Comparison of ENCODE assay signal across 21 mouse cellular contexts in the genomic region with DNA sequence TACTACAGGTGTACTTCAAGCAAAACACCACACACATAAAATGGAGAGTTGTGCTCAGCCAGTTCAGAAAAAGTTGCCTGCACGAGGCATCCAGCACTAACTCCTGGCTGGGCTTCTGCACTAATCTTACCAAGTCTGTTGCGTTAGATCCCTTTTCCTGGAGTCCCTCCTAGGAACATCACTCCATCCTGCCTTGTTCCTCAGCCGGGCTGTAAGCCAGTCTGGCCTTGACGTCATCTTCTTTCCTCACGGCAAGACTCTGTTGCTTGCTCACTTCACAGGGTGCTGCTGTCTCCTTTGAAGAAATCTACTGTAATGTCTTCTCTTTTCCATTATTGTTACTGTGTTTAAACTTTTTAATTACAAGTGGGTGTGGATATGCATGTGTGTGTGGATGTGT. TPM values are rescaled to one million over a fixed set of nuclear protein-coding genes. Genes with fewer than 3 reads are reported as not detected.
A peak's percentile ranks its signal among the peaks of the same experiment; 100 is the strongest.
DNase-seq lines count a peak whose midpoint lies in the region; ATAC-seq lines count a peak whose summit lies in the region.
"Had no signal": no experiment of that assay in that cellular context is flagged by ENCODE, and none has a peak within 500 bp of the region (broad histone marks: within the 10 kb centered on the region; RNA-seq: fewer than 3 reads in every experiment).

No protein-coding gene starts in this region.

- no peak overlapping the region for H3K4me3 ChIP-seq in heart, embryonic 11.5 days (ENCODE audit: low read depth, low read length)
- no peak overlapping the region for H3K4me3 ChIP-seq in midbrain, embryonic 11.5 days (ENCODE audit: low read depth, low read length)
- H3K4me3 ChIP-seq in midbrain, embryonic 16.5 days (ENCODE audit: low read depth, low read length) = no peak overlapping the region
- H3K4me3 ChIP-seq: heart, embryonic 13.5 days; hindbrain, embryonic 10.5 days; midbrain, embryonic 10.5 days had no signal

- H3K4me1 ChIP-seq in heart, embryonic 11.5 days (ENCODE audit: control insufficient read depth, insufficient read depth, low read length) = peaks cover 59% of the 10 kb centered on the region
- H3K4me1 ChIP-seq in midbrain, embryonic 11.5 days (ENCODE audit: control insufficient read depth, insufficient read depth, low read length) = peaks cover 14% of the 10 kb centered on the region
- peaks cover 7% of the 10 kb centered on the region for H3K4me1 ChIP-seq in midbrain, embryonic 16.5 days (ENCODE audit: control insufficient read depth, insufficient read depth, low read length)

- no peaks in the 10 kb centered on the region for H3K9me3 ChIP-seq in heart, embryonic 11.5 days (replicated peaks; ENCODE audit: control insufficient read depth, low read length)
- H3K9me3 ChIP-seq in midbrain, embryonic 11.5 days (ENCODE audit: control insufficient read depth, low read length) = no peaks in the 10 kb centered on the region
- H3K9me3 ChIP-seq in midbrain, embryonic 16.5 days (replicated peaks; ENCODE audit: control insufficient read depth, low read length, poor library complexity, severe bottlenecking) = no peaks in the 10 kb centered on the region
- H3K9me3 ChIP-seq: heart, embryonic 13.5 days; hindbrain, embryonic 10.5 days; midbrain, embryonic 10.5 days had no signal

- no peaks in the 10 kb centered on the region for H3K27me3 ChIP-seq in heart, embryonic 11.5 days (ENCODE audit: control insufficient read depth, insufficient read depth, low read length)
- H3K27me3 ChIP-seq in midbrain, embryonic 11.5 days (ENCODE audit: control insufficient read depth, insufficient read depth, low read length) = no peaks in the 10 kb centered on the region
- no peaks in the 10 kb centered on the region for H3K27me3 ChIP-seq in midbrain, embryonic 16.5 days (ENCODE audit: control insufficient read depth, insufficient read depth, low read depth, low read length)
- H3K27me3 ChIP-seq: heart, embryonic 13.5 days had no signal

- H3K4me2 ChIP-seq in heart, embryonic 11.5 days = no peak overlapping the region
- no peak overlapping the region for H3K4me2 ChIP-seq in midbrain, embryonic 11.5 days
- H3K4me2 ChIP-seq in midbrain, embryonic 16.5 days (ENCODE audit: low read length) = no peak overlapping the region
- H3K4me2 ChIP-seq: heart, embryonic 13.5 days had no signal

- H3K9ac ChIP-seq in heart, embryonic 11.5 days (ENCODE audit: low read depth, low read length) = no peak overlapping the region
- H3K9ac ChIP-seq in midbrain, embryonic 11.5 days (ENCODE audit: low read length) = no peak overlapping the region
- no peak overlapping the region for H3K9ac ChIP-seq in midbrain, embryonic 16.5 days (ENCODE audit: low read depth, low read length)
- H3K9ac ChIP-seq: forebrain, postnatal 0 days; liver, postnatal 0 days had no signal

- 70% methylated on average over 5 of the region's 5 CpGs for WGBS in heart, embryonic 11.5 days (ENCODE audit: insufficient replicate concordance)
- 80% methylated on average over 5 of the region's 5 CpGs for WGBS in midbrain, embryonic 11.5 days
- WGBS in midbrain, embryonic 16.5 days = 78% methylated on average over 5 of the region's 5 CpGs

- DNase-seq in adrenal gland, adult 8-10 months = peak; percentile 36
- no peak for DNase-seq in adrenal gland, adult 18-20 months (ENCODE audit: low spot score in 2 of 2)
- peak; percentile 96 for DNase-seq in heart, adult 11 months
- DNase-seq in midbrain, embryonic 11.5 days (ENCODE audit: low spot score, missing footprints) = peak; percentile 45
- peak; percentile 50 for DNase-seq in skeletal muscle tissue, adult 2 months (ENCODE audit: low read depth, low spot score)
- no peak for DNase-seq in embryo, embryonic 10 days (ENCODE audit: low spot score)
- DNase-seq: cerebellum, adult 11-12 months; cerebellum, postnatal 36 days; forebrain, postnatal 0 days; layer of hippocampus, postnatal 36 days; liver, postnatal 0 days; thymus, adult 2 months; thymus, postnatal 4 days had no signal

- no peaks in the 10 kb centered on the region for H3K36me3 ChIP-seq in heart, embryonic 11.5 days (ENCODE audit: control insufficient read depth, insufficient read depth, low read length)
- no peaks in the 10 kb centered on the region for H3K36me3 ChIP-seq in midbrain, embryonic 11.5 days (ENCODE audit: control insufficient read depth, insufficient read depth, low read length)
- H3K36me3 ChIP-seq in midbrain, embryonic 16.5 days (ENCODE audit: control insufficient read depth, insufficient read depth, low read length) = no peaks in the 10 kb centered on the region
- H3K36me3 ChIP-seq: heart, embryonic 13.5 days; hindbrain, embryonic 10.5 days; midbrain, embryonic 10.5 days had no signal

- H3K27ac ChIP-seq in heart, embryonic 11.5 days (ENCODE audit: low read depth, low read length) = no peak overlapping the region
- H3K27ac ChIP-seq in midbrain, embryonic 11.5 days (ENCODE audit: low read depth, low read length) = no peak overlapping the region
- H3K27ac ChIP-seq in midbrain, embryonic 16.5 days (ENCODE audit: low read length) = no peak overlapping the region
- H3K27ac ChIP-seq: hindbrain, embryonic 10.5 days; hindbrain, postnatal 0 days; midbrain, embryonic 10.5 days; stomach, postnatal 0 days had no signal

- no peak for ATAC-seq in heart, embryonic 11.5 days (replicated peaks; ENCODE audit: insufficient number of reproducible peaks, low FRiP score, low TSS enrichment)
- ATAC-seq in midbrain, embryonic 11.5 days (ENCODE audit: low FRiP score) = no peak
- no peak for ATAC-seq in midbrain, embryonic 16.5 days
- ATAC-seq: forebrain, postnatal 0 days; hindbrain, postnatal 0 days; liver, postnatal 0 days; lung, postnatal 0 days had no signal

RNA-seq across cellular contexts. Expression of a gene that starts 20.4 kb away (rescaled TPM):
- 10 to 100 TPM; 48.6 to 76.6 (median 55.3) TPM for total RNA-seq in adrenal gland, adult 8-10 months (2022)
- 10 to 100 TPM; 42.0 to 46.9 TPM for total RNA-seq in adrenal gland, adult 18-20 months (2021)
- 12.0 and 13.8 TPM in 2 replicates for polyA plus RNA-seq in heart, embryonic 11.5 days (2014; fragmentation: Nextera tagmentation; extraction: Ambion mirVana)
- polyA plus RNA-seq in midbrain, embryonic 11.5 days (2014; fragmentation: Nextera tagmentation; extraction: Ambion mirVana) = 17.1 and 20.2 TPM in 2 replicates
- 13.2 and 14.2 TPM in 2 replicates for polyA plus RNA-seq in midbrain, embryonic 16.5 days (2015; fragmentation: Nextera tagmentation; extraction: Ambion mirVana)

Comparison
In these comparisons a context has a peak if more than half of its experiments do, and no peak if none do; other contexts are left out.
1. DNase-seq: peak in adrenal gland, adult 8-10 months (single experiment), heart, adult 11 months (single experiment), midbrain, embryonic 11.5 days (single experiment) and skeletal muscle tissue, adult 2 months (single experiment); none in adrenal gland, adult 18-20 months (0 of 2) and embryo, embryonic 10 days (single experiment).